Mouse (Mus musculus): ENCODE measurements at regions not wholly inside any gene's neighbourhood (a gene's known extent, or its start where the extent isn't known, plus 50 kb on each side); places are given as distances from the start of the nearest gene placed in this dataset.

- no peak for TF ChIP-seq POLR2A (IDR thresholded peaks at IDR 0.05; ENCODE audit: extremely low read depth, insufficient read depth, low read length)
- no peak for TF ChIP-seq CTCF (IDR thresholded peaks at IDR 0.05; ENCODE audit: low read depth, low read length)
Measured at GRCm38 (mm10) chr4:153832151-153832550, 124.9 kb upstream of the A430005L14Rik start.

All from liver, adult 2 months (tissue).